Mouse (Mus musculus) liver (tissue): ENCODE data around the gene Gbp8.
A peak's percentile ranks its signal among the peaks of the same experiment; 100 is the strongest.
"Not testable (repeated sequence)": the region's sequence is repeated elsewhere in the genome, so short reads cannot be mapped to it uniquely, and the experiment has no call there.

Source experiments
- DNase-seq: peaks from one replicate; pipeline ENCODE4 v3.0.0-alpha.2; 2020; ENCODE audit warnings: mixed read lengths

Gbp8 gene

DNA sequence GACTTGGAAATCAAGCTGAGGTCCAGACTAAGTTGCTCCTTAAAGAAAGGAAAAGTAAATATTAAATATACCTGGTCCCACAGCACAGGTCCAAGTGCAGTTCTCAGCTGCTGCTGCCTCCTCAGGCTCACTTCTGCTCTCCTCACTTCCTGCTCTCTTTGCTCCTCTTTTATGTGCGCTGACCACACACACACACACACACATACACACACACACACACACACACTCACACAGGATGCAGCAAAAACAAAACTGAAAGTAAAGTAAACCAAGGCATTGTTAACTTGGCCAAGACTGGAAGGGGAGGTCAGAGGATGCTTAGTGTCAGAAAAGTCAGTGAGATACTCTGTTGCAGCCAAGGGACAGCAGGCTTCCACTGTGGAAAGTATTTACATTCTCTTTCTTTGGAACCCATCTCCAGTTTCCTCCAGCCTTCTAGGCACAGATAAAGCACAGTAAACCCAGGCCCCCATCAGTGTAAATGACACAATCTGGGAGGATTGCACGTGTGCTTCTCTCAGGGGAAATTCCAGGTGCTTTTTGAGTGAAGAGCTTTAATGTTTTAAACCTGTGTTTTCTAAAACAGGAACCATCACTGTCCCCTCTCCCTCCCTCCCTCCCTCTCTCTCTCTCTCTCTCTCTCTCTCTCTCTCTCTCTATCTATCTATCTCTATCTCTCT, at the start of gene Gbp8, which contains the start of the genes Gbp9 and Gbp4:
TSS of gene Gbp8 (minus strand) at position 132 of the 680 bp plus-strand sequence.
TSS of gene Gbp9 (minus strand) at position 131 of the 680 bp plus-strand sequence.
TSS of gene Gbp4 (minus strand) at position 178 of the 680 bp plus-strand sequence.
- not testable (repeated sequence) for DNase-seq

DNA sequence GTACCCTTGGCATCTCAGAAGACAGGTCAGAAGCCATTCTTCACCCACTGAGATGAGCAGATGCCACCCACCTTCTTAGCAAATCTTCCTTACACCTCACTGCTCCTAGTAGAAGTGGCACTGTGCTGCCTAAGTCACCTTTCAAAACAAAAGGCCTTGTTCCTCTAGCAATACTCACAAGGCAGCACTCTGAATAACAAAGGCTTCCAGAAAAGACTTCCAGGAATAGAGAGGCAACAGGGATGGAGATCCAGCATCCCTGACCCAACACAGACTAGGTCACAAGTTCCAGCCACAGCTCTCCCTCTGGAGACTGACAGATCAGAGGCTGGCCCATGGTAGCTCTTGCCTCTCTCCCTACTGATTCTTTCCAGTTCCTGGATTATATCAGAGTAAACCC, 42.1 kb upstream of the Gbp8 start:
- DNase-seq: no peak

- DNase-seq: no peak
These were observed 17.2 kb upstream of the Gbp8 start for GRCm38 (mm10) chr5:105156582-105156981.

DNA sequence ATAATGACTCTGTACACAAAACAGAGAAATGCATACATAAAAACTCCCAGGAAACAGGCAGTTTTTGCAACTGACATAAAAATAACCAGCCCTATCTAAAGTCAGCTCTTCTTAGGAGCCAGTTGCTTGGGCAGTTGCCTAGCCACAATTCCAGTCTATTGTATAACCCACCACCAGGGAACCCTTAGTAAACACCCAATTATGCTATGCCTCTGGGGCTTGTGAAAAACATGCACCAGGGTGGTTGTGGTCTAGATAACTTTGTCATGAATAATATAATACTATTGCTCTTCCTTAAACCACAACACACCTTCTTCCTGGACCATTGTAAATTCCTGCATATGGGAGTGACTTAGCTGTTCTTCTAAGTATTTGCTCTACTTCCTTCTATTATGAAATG, 14.7 kb upstream of the Gbp8 start:
- DNase-seq: no peak

GRCm38 (mm10) chr5:105148062-105148461, 8.7 kb upstream of the Gbp8 start:
- DNase-seq: not testable (repeated sequence)

- DNase-seq: no peak
These were observed 7.1 kb upstream of the Gbp8 start for GRCm38 (mm10) chr5:105146447-105146846.

DNA sequence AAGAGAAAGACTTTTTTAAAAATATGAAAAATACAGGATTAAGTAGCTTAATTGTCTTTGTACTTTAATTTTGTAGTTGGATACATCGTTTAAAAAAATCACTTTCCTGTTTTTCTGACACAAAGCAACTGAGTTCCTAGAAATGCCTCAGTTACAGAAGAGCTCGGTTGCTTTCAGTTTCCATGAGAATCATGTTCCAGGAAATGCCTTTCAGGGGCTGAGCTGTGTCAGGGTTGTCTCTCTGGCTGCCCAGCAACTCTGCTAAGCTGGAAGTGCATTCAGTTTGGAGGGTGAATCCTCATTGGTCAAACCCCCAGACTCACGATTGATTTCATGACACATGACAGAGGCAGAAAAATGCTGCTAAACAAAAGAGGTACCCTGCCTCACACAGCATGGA, 6.4 kb upstream of the Gbp8 start:
- DNase-seq: not testable (repeated sequence)

- not testable (repeated sequence) for DNase-seq
These were observed 910 bp upstream of the Gbp8 start for GRCm38 (mm10) chr5:105140089-105140810.

DNA sequence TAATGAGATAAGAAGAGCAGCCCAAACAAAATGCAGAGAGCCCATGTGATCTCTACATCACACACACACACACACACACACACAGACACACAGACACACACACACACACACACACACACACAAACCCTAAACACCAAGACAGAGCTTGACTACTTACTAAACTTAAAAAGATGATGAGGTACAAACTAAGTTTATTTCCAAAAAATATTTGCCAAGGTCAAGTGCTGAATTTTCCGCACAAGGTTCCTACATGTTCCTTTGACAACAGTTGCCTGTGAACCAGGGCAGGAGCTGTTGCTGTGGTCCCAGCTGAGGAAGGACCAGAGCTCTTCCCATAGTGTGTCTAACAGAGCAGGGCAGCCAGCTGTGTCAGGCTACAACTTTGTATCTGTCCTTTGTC, 434 bp downstream of the Gbp8 start:
- no peak for DNase-seq

GRCm38 (mm10) chr5:105136706-105137304, 2.5 kb downstream of the Gbp8 start:
- DNase-seq: not testable (repeated sequence)

DNA sequence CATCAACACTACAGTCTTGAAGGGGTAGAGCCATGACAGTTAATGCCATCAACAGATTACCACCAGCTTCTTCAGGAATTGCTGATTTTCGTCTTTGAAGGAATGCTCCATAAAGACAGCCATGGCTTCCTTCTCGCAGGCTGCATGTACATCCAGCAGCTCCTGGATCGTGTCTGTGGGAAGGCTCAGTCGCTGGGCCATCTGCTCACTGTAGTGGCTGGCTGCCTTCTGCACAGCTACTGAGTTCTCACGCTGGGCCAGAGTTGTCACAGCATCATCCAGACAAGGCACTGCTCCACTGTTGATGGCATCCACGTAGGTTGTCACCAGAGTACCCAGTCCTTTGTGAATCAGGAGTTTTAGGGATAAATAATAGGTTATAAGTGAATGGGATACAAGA, 17.6 kb downstream of the Gbp8 start:
- not testable (repeated sequence) for DNase-seq

- DNase-seq: no peak
These were observed 23.6 kb downstream of the Gbp8 start for GRCm38 (mm10) chr5:105115740-105116139.

DNA sequence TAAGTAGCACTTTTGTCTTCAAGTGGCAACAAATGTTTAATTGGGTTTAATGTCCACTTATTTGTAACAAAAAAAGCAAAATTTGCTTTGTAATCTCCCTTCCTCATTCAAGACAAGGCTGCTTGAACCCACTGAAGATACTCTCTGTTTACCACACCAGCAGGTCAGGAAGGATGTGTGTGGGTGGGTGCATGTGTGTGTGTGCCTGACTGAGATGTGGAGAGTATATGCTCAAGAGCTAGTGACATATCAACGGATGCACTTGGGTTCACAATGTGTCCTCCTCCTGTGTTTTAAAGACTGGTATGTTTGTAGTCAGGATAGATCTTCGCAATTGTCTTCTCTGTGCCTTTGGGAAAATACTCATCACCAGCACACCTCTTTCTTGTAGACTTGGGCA, 24.6 kb downstream of the Gbp8 start:
- no peak for DNase-seq

DNA sequence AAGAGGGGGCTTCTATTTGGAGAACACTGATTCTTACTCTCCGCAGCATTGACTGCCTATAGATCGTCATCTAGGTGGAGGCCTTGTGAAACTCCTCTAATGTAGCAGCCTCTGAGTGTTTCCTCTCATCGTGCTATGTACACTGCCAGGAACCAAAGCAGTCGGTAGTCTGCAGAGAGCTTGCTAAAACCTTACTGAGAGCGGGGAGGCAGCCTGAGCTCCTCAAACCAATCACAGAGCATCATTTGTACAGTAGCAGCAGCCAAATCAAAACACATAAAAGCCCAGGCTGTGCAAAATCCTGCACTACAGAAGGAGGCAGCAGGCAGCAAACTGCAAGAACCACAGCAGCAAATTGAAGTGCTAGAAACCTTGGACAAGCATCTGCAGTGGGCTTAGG, 25.7 kb downstream of the Gbp8 start:
- DNase-seq: no peak

DNA sequence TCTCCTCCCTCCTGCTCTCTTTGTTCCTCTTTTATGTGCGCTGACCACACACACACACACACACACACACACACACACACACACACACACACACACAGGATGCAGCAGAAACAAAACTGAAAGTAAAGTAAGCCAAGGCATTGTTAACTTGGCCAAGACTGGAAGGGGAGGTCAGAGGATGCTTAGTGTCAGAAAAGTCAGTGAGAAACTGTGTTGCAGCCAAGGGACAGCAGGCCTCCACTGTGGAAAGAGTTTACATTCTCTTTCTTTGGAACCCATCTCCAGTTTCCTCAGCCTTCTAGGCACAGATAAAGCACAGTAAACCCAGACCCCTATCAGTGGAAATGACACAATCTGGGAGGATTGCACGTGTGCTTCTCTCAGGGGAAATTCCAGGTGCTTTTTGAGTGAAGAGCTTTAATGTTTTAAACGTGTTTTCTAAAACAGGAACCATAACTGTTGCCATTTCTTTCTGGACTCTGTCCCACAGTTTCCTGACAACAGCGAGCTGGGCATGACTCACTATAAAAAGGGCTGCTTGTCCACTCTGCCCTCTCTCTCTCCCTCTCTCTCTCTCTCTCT, 29.0 kb downstream of the Gbp8 start:
- DNase-seq: peak; percentile 8

DNA sequence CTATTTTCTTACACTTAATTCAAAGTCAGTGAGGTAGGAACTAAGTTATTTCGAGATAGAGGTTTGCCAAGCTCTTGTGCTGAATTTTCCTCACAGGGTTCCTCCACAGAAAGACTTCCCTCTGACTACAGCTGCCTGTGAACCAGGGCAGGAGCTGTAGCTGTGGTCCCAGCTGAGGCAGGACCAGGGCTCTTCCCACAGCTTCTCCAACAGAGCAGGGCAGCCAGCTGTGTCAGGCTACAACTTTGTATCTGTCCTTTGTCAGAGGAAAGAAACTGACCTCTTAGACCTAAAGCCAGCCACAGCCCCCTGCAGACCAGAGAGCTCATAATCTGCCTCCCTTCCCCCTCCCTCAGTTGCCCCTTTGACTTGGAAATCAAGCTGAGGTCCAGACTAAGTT, 29.6 kb downstream of the Gbp8 start:
- DNase-seq: not testable (repeated sequence)

GRCm38 (mm10) chr5:105105689-105106088, 33.7 kb downstream of the Gbp8 start:
- not testable (repeated sequence) for DNase-seq

GRCm38 (mm10) chr5:105081900-105082299, 57.4 kb downstream of the Gbp8 start:
- no peak for DNase-seq

- DNase-seq: not testable (repeated sequence)
These were observed 71.0 kb downstream of the Gbp8 start for GRCm38 (mm10) chr5:105068356-105068755.

- DNase-seq: not testable (repeated sequence)
These were observed 74.9 kb downstream of the Gbp8 start for GRCm38 (mm10) chr5:105064443-105064842.

DNA sequence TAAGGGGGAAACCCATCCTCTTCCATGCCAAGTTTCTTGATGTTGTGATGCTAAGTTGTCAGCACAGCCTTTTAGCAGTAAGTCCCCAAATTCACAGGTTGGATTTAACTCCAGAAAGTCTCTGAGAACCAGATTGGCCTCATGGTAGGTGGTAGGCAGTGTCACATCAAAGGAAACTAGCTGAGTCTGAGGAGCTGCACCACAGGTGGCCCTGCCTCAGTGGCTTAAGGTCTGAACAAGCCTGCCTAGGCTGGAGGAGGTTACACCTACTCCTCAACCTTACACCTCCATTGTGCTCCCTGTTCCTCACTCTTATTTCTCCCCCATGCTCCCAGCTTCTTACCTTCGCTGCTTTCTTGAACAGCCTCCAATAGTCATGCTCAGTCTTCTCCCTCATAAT, 76.0 kb downstream of the Gbp8 start:
- DNase-seq: no peak

GRCm38 (mm10) chr5:105062403-105062802, 76.9 kb downstream of the Gbp8 start:
- DNase-seq: not testable (repeated sequence)

- DNase-seq: no peak
These were observed 79.1 kb downstream of the Gbp8 start for GRCm38 (mm10) chr5:105060224-105060623.
